Mouse (Mus musculus) layer of hippocampus, adult 9-10 months (tissue): ENCODE measurements around the gene Klhl15.
"Not testable (repeated sequence)": the region's sequence is repeated elsewhere in the genome, so short reads cannot be mapped to it uniquely, and the experiment has no call there.

Experiments used
- DNase-seq: peaks from one replicate; pipeline ENCODE4 v3.0.0; 2022; ENCODE audit warnings: low spot score

The Klhl15 gene

GRCm38 (mm10) chrX:94234532-94235189 lies at the start of gene Klhl15:
TSS of gene Klhl15 (plus strand) at chrX:94234599.
- DNase-seq: peak; percentile 41

DNA sequence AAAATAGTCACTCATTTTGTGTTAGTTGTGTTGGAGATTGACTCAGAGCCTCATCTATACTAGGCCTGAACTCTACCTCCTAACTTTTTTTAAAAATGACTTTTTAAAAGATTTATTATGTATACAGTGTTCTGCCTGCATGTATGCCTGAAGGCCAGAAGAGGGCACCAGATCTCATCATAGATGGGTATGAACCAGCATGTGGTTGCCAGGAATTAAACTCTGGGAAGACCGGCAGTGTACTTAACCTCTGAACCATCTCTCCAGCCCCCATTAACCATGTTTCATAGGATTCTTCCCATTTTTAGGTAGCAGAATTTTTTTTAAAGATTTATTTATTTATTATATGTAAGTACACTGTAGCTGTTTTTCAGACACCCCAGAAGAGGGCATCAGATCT lies 49.2 kb upstream of the Klhl15 start:
- DNase-seq: no peak

GRCm38 (mm10) chrX:94193901-94194300 lies 40.5 kb upstream of the Klhl15 start:
- DNase-seq: not testable (repeated sequence)

DNA sequence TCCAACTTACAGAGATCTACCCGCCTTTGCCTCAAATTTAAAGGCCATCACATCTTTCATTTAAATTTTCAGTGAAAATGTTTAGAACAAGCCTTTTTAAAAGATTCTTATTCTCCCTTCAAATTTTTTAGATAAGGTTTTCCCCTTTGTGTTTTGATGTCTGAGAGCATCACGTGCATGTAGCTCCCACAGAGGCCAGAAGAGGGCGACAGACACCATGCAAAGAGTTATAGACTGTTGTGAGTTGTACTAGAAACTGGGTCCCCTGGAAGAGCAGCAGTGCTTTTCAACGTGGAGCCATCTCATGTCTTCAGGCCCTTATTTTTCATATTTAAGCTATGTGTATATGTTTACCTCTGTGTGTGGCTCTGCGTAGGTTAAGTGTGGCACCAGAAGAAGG lies 36.6 kb upstream of the Klhl15 start:
- DNase-seq: no peak

DNA sequence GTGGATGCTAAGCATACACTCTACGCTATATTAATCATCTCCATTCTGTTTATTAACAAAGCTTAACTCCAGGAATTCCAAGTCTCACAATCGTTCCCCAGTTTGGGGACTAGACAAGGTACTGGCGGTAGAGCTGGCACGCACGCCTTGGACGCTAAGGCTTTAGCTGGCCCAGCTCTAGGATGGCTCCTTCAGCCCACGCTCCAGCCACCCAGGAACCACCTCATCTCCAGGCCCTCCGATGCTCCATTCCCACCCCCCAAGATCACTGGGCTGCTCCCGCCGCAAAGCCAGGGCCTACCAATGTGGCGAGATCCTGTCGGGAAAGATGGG lies 22.2 kb upstream of the Klhl15 start:
- peak; percentile 11 for DNase-seq

- peak; percentile 91 for DNase-seq
These were observed 21.6 kb upstream of the Klhl15 start, which contains the start of gene Eif2s3x for GRCm38 (mm10) chrX:94212597-94213321. TSS of gene Eif2s3x (minus strand) at chrX:94212862.

- no peak for DNase-seq
These were observed 21.0 kb upstream of the Klhl15 start for GRCm38 (mm10) chrX:94213384-94213783.

DNA sequence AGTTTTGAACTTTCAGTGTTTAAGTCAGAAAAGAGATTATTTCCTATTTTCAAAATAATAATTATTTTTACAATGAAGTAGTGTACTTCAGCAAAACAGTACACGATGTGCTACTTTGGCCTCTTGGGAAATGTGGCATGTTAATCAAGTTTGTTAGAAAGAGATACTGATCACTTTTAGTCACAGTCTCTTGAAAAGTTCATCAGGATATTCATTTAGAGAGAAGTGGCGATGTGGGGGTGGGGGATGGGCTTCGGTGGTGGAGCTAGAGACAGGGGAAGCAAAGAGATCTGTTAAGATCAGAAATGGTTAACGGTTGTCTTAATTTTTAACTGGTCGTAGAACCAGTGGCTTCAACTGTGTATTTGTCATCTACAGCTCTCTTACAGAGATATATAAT lies 967 bp upstream of the Klhl15 start:
- DNase-seq: no peak

DNA sequence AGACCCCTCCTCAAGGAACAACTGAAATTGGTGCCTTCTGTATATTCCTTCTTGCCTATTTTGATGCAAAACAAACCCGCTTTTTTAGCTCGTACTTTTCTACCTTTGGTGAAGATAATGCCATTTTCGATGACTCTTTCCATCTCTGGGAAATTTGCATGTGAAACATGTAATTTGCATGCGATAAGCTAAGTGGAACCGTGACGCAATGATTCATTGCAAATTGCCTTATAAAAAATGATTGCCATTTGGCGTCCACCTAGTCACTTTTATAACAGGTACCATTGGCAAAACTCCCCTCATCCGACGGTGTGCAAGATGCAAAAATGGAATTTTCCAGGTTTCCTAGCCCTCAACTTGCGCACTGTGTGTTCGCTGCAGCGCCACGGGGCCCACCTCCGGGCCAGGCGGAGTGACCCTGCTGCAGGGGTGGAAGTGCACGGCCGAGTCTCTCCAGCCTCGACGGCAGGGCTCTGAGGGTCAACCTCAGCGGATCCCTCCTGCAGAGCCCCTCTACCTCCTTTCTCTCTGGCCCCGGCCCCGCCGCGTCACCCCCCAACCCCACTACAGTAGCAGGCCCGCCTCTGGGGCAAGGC lies 365 bp upstream of the Klhl15 start:
- no peak for DNase-seq

GRCm38 (mm10) chrX:94235190-94235555 lies 774 bp downstream of the Klhl15 start:
- DNase-seq: no peak

DNA sequence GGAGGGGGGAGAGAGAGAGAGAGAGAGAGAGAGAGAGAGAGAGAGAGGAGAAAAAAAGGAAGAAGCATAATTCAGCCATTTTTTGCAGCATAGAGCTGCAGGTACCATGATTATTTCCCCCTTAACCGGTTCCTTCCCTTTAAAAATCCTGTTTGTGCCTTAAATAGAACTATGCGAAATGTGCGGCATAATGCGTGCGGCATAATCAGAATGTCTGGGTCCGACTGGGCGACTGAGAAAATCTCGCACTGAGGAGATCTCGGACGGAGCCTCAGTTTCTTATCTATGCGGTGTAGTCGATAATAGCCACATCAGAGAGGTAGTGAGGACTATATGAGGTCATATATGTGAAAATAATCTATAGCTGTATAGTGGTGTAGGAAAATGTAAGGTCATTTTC lies 1.2 kb downstream of the Klhl15 start:
- no peak for DNase-seq

GRCm38 (mm10) chrX:94288923-94289322 lies 54.5 kb downstream of the Klhl15 start:
- peak; percentile 20 for DNase-seq

GRCm38 (mm10) chrX:94302928-94303327 lies 68.5 kb downstream of the Klhl15 start:
- no peak for DNase-seq

DNA sequence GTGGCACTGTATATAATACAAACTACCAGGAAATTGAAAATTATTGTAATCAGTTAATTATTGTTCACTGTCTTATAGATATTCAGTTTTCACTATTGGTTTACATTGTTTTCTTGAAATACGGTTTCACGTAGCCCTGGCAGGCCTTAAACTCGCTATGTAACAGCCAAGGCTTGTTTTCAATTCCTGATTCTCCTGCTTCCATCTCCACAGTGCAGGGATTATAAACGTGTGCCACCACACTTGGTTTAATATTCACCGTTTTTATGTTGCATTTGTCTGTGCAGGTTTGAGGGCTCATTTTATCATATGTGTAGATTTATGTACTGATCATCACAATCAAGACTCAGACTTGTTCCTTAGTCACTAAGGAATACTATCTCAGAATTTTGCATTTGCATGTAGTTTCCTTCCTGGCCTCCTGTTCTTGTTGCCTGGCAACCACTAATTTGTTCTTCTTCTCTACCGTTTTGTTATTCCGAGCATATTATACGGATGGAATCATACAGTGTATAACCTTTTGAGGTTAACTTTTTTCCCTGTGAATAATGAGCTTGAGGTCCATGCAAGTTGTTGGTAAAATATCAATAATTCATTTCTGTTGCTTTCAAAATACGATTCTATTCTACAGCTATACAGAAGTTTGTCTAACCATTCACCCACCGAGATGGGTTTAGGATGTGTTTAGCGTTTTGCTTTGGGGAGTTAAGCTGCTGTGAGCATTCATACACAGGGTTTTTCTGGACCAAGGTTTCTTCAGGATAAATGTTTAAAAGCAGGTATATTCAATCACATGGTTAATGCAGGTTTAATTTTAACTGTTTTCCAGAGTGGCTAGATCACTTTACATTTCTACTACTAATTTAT lies 86.9 kb downstream of the Klhl15 start:
- peak; percentile 4 for DNase-seq
